Mouse (Mus musculus) lung, embryonic 16.5 days (tissue): ENCODE results near the gene Btbd11. TPM values are rescaled to one million over a fixed set of nuclear protein-coding genes. Genes with fewer than 3 reads are reported as not detected.

Experiments used
- ATAC-seq: fragments of 200-750 bp; cut with Nextera tagmentation; 2 replicates; pipeline ENCODE4 v1.8.0; 2017; ENCODE audit warnings: low read depth, mild to moderate bottlenecking, moderate library complexity
- H3K27ac ChIP-seq: fragments of 300-500 bp; sonication (generic); 2 replicates; pipeline ENCODE4 v1.5.1; 2014; ENCODE audit warnings: mild to moderate bottlenecking, control low read depth, low read length
- H3K27me3 ChIP-seq: fragments of 300-500 bp; sonication (generic); 2 replicates; pipeline ENCODE4 v1.6.1; 2014; ENCODE audit warnings: low read depth, low read length, mixed read lengths; ENCODE audit not compliant: control insufficient read depth, insufficient read depth
- H3K36me3 ChIP-seq: fragments of 300-500 bp; sonication (generic); 2 replicates; pipeline ENCODE4 v1.6.1; 2014; ENCODE audit warnings: low read length; ENCODE audit not compliant: control insufficient read depth, insufficient read depth
- H3K4me1 ChIP-seq: fragments of 300-500 bp; sonication (generic); replicated peaks from 2 replicates; pipeline ENCODE4 v1.6.1; 2014; ENCODE audit warnings: low read length, mixed read lengths; ENCODE audit not compliant: control insufficient read depth, insufficient read depth
- H3K4me2 ChIP-seq: fragments of 300-500 bp; sonication (generic); 2 replicates; pipeline ENCODE4 v1.6.1; 2014; ENCODE audit warnings: low read depth, low read length, control low read depth
- H3K4me3 ChIP-seq: fragments of 300-500 bp; sonication (generic); 2 replicates; pipeline ENCODE4 v1.5.1; 2014; ENCODE audit warnings: mild to moderate bottlenecking, low read length, control low read depth
- H3K9ac ChIP-seq: fragments of 300-500 bp; sonication (generic); 2 replicates; pipeline ENCODE4 v1.6.1; 2014; ENCODE audit warnings: low read length, control low read depth
- H3K9me3 ChIP-seq: fragments of 300-500 bp; sonication (generic); 2 replicates; pipeline ENCODE4 v1.6.1; 2016; ENCODE audit warnings: low read length; ENCODE audit not compliant: control insufficient read depth
- WGBS: fragments of 180-500 bp; shearing (Covaris S2); extraction: QIAGEN DNeasy Blood & Tissue Kit; methylation state at CpG from one replicate; pipeline ENCODE4 v1.1.7; 2014; 5-methylcytosine and 5-hydroxymethylcytosine counted together
- polyA plus RNA-seq: library from polyadenylated mRNA; unstranded; fragments of >200 nt; fragmentation: Nextera tagmentation; extraction: Ambion mirVana; gene quantifications from 2 replicates; pipeline ENCODE4 v1.2.1, GENCODE M21; 2015

Gene Btbd11
- polyA plus RNA-seq, 1 experiment from 2014 or later: 1.3 TPM

- Histone ChIP-seq H3K27ac (no peak overlapping the region), H3K9ac (no peak overlapping the region), H3K36me3 (no peaks in the 10 kb centered on the region), H3K4me3 (no peak overlapping the region), H3K27me3 (no peaks in the 10 kb centered on the region), H3K4me2 (no peak overlapping the region), H3K4me1 (0 out of 2 replicates have a peak, but pooled peaks cover 2% of the 10 kb centered on the region), H3K9me3 (no peaks in the 10 kb centered on the region)
- 72% methylated on average over 7 of the region's 7 CpGs for WGBS
- ATAC-seq: no peak
Measured at GRCm38 (mm10) chr10:85522220-85522760, 135.7 kb downstream of the Btbd11 start.

- H3K4me2 ChIP-seq: no peak overlapping the region
- H3K36me3 ChIP-seq: no peaks in the 10 kb centered on the region
- H3K9ac ChIP-seq: no peak overlapping the region
- H3K27ac ChIP-seq: no peak overlapping the region
- H3K4me3 ChIP-seq: no peak overlapping the region
- ATAC-seq: 0 out of 2 replicates have a peak, but pooled peaks have one; percentile 23
- no peaks in the 10 kb centered on the region for H3K27me3 ChIP-seq
- H3K9me3 ChIP-seq: no peaks in the 10 kb centered on the region
- no peaks in the 10 kb centered on the region for H3K4me1 ChIP-seq
- 28% methylated on average over 7 of the region's 7 CpGs for WGBS
Measured at GRCm38 (mm10) chr10:85525267-85526015, 138.8 kb downstream of the Btbd11 start.

- Histone ChIP-seq H3K27me3 (no peaks in the 10 kb centered on the region), H3K36me3 (no peaks in the 10 kb centered on the region), H3K4me1 (no peaks in the 10 kb centered on the region), H3K4me3 (no peak overlapping the region), H3K9me3 (no peaks in the 10 kb centered on the region), H3K4me2 (no peak overlapping the region), H3K27ac (no peak overlapping the region), H3K9ac (no peak overlapping the region)
- WGBS: 71% methylated on average over 2 of the region's 2 CpGs
- ATAC-seq: no peak
Measured at GRCm38 (mm10) chr10:85526657-85527056, 140.0 kb downstream of the Btbd11 start.

- Histone ChIP-seq H3K4me1 (no peaks in the 10 kb centered on the region), H3K27me3 (no peaks in the 10 kb centered on the region), H3K36me3 (no peaks in the 10 kb centered on the region), H3K9me3 (no peaks in the 10 kb centered on the region), H3K9ac (no peak overlapping the region), H3K4me2 (no peak overlapping the region), H3K4me3 (no peak overlapping the region), H3K27ac (no peak overlapping the region)
- 71% methylated on average over 4 of the region's 4 CpGs for WGBS
- no peak for ATAC-seq
Measured at GRCm38 (mm10) chr10:85527722-85528121, 141.1 kb downstream of the Btbd11 start.

- Histone ChIP-seq H3K9me3 (no peaks in the 10 kb centered on the region), H3K4me2 (no peak overlapping the region), H3K27me3 (no peaks in the 10 kb centered on the region), H3K4me3 (no peak overlapping the region), H3K9ac (no peak overlapping the region), H3K4me1 (no peaks in the 10 kb centered on the region), H3K27ac (no peak overlapping the region), H3K36me3 (no peaks in the 10 kb centered on the region)
- no peak for ATAC-seq
- WGBS: 56% methylated on average over 7 of the region's 7 CpGs
Measured at GRCm38 (mm10) chr10:85533192-85533710, 146.6 kb downstream of the Btbd11 start.

- no peaks in the 10 kb centered on the region for H3K27me3 ChIP-seq
Measured at GRCm38 (mm10) chr10:85538051-85538753, 151.6 kb downstream of the Btbd11 start.

GRCm38 (mm10) chr10:85539510-85540120 lies 153.0 kb downstream of the Btbd11 start:
- no peak for ATAC-seq
- no peak overlapping the region for H3K4me3 ChIP-seq
- no peaks in the 10 kb centered on the region for H3K27me3 ChIP-seq
- 51% methylated on average over 8 of the region's 8 CpGs for WGBS
- no peak overlapping the region for H3K27ac ChIP-seq
- H3K4me2 ChIP-seq: no peak overlapping the region
- no peaks in the 10 kb centered on the region for H3K4me1 ChIP-seq
- H3K9me3 ChIP-seq: no peaks in the 10 kb centered on the region
- H3K36me3 ChIP-seq: no peaks in the 10 kb centered on the region
- no peak overlapping the region for H3K9ac ChIP-seq

More at GRCm38 (mm10) chr10:85538051-85538753, 151.6 kb downstream of the Btbd11 start:
- no peak overlapping the region for H3K9ac ChIP-seq
- no peaks in the 10 kb centered on the region for H3K4me1 ChIP-seq
- 82% methylated on average over 11 of the region's 11 CpGs for WGBS
- H3K27ac ChIP-seq: no peak overlapping the region
- H3K9me3 ChIP-seq: no peaks in the 10 kb centered on the region
- no peak for ATAC-seq
- no peak overlapping the region for H3K4me3 ChIP-seq
- H3K36me3 ChIP-seq: no peaks in the 10 kb centered on the region
- no peak overlapping the region for H3K4me2 ChIP-seq

- Histone ChIP-seq H3K36me3 (no peaks in the 10 kb centered on the region), H3K9ac (no peak overlapping the region), H3K4me3 (no peak overlapping the region), H3K27ac (no peak overlapping the region), H3K27me3 (no peaks in the 10 kb centered on the region), H3K9me3 (no peaks in the 10 kb centered on the region), H3K4me2 (no peak overlapping the region), H3K4me1 (no peaks in the 10 kb centered on the region)
- WGBS: 88% methylated on average over 13 of the region's 13 CpGs
- ATAC-seq: no peak
Measured at GRCm38 (mm10) chr10:85540311-85541093, 153.9 kb downstream of the Btbd11 start.
